Mouse (Mus musculus) olfactory bulb, adult 2 months (tissue): Measurements from ENCODE around the gene Fgfr2.

ENCODE experiments used
- CTCF ChIP-seq: fragments of 200-500 bp; IDR thresholded peaks from 2 replicates; pipeline ENCODE4 v1.5.1; 2012; ENCODE audit warnings: low read depth, mild to moderate bottlenecking, low read length, moderate library complexity; ENCODE audit not compliant: insufficient read depth
- POLR2A ChIP-seq: fragments of 200-500 bp; IDR thresholded peaks from 2 replicates; pipeline ENCODE4 v1.6.1; 2012; ENCODE audit warnings: mild to moderate bottlenecking, low read depth, low read length, moderate library complexity; ENCODE audit not compliant: insufficient read depth

DNA sequence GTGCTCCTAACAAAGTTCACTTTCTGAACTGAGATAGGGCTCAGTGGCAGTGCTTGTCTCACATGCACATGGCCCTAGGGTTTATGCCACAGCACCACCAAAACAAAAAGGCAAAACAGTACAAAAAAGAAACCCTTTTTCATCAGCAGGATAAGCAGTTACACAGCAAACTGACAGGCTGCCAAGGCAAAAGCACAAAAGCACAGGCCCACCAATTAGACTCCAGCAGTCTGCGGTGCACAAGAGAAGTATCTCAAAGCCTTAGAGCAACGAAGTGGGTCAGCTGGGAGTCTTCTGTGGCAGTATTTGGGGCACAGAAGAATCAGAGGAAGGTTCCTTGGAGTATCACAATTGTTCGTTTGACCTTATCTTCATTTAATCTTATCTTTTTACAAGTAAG, 302.5 kb downstream of the Fgfr2 start:
- TF ChIP-seq CTCF (no peak), POLR2A (no peak)
